Mouse (Mus musculus): ENCODE measurements around the gene Ccnk. TPM values are rescaled to one million over a fixed set of nuclear protein-coding genes. Genes with fewer than 3 reads are reported as not detected.
A peak's percentile ranks its signal among the peaks of the same experiment; 100 is the strongest.

The Ccnk gene
- polyA plus RNA-seq, 1 experiment from 2014 or later: 5.6 TPM

- H3K9ac ChIP-seq (ENCODE audit: low read depth, low read length): no peak overlapping the region
- peaks cover 79% of the 10 kb centered on the region for H3K4me1 ChIP-seq (ENCODE audit: control insufficient read depth, insufficient read depth, low read length)
- no peak overlapping the region for H3K4me2 ChIP-seq
- H3K27me3 ChIP-seq (ENCODE audit: control insufficient read depth, insufficient read depth, low read length): no peaks in the 10 kb centered on the region
- WGBS (ENCODE audit: insufficient replicate concordance): 84% methylated on average over 7 of the region's 7 CpGs
- no peak overlapping the region for H3K4me3 ChIP-seq (ENCODE audit: low read depth, low read length)
- H3K36me3 ChIP-seq (ENCODE audit: control insufficient read depth, insufficient read depth, low read length): no peaks in the 10 kb centered on the region
- H3K9me3 ChIP-seq (replicated peaks; ENCODE audit: control insufficient read depth, low read length): no peaks in the 10 kb centered on the region
- ATAC-seq (replicated peaks; ENCODE audit: insufficient number of reproducible peaks, low FRiP score, low TSS enrichment): no peak
- no peak overlapping the region for H3K27ac ChIP-seq (ENCODE audit: low read depth, low read length)
These were observed 42.3 kb downstream of the Ccnk start for GRCm38 (mm10) chr12:108221712-108222111.

- H3K9me3 ChIP-seq (replicated peaks; ENCODE audit: control insufficient read depth, low read length): no peaks in the 10 kb centered on the region
- H3K27me3 ChIP-seq (ENCODE audit: control insufficient read depth, insufficient read depth, low read length): no peaks in the 10 kb centered on the region
- H3K27ac ChIP-seq (ENCODE audit: low read depth, low read length): peak overlapping the region; percentile 35; the same call in 1 of the 2 replicates
- no peaks in the 10 kb centered on the region for H3K36me3 ChIP-seq (ENCODE audit: control insufficient read depth, insufficient read depth, low read length)
- H3K9ac ChIP-seq (ENCODE audit: low read depth, low read length): peak overlapping the region; percentile 59
- no peak overlapping the region for H3K4me3 ChIP-seq (ENCODE audit: low read depth, low read length)
- H3K4me2 ChIP-seq: no peak overlapping the region
- ATAC-seq (replicated peaks; ENCODE audit: insufficient number of reproducible peaks, low FRiP score, low TSS enrichment): no peak
- H3K4me1 ChIP-seq (ENCODE audit: control insufficient read depth, insufficient read depth, low read length): peaks cover 78% of the 10 kb centered on the region
- WGBS (ENCODE audit: insufficient replicate concordance): 44% methylated on average over 6 of the region's 8 CpGs
These were observed 44.0 kb downstream of the Ccnk start for GRCm38 (mm10) chr12:108223357-108223756.

- Histone ChIP-seq H3K4me2 (no peak overlapping the region), H3K4me1 (ENCODE audit: control insufficient read depth, insufficient read depth, low read length) (peaks cover 69% of the 10 kb centered on the region), H3K36me3 (ENCODE audit: control insufficient read depth, insufficient read depth, low read length) (no peaks in the 10 kb centered on the region), H3K9ac (ENCODE audit: low read depth, low read length) (0 out of 2 replicates have a peak overlapping the region, but pooled peaks have one; percentile 2), H3K27me3 (ENCODE audit: control insufficient read depth, insufficient read depth, low read length) (no peaks in the 10 kb centered on the region), H3K9me3 (replicated peaks; ENCODE audit: control insufficient read depth, low read length) (no peaks in the 10 kb centered on the region), H3K27ac (ENCODE audit: low read depth, low read length) (no peak overlapping the region), H3K4me3 (ENCODE audit: low read depth, low read length) (no peak overlapping the region)
- 59% methylated on average over 7 of the region's 7 CpGs for WGBS (ENCODE audit: insufficient replicate concordance)
- no peak for ATAC-seq (replicated peaks; ENCODE audit: insufficient number of reproducible peaks, low FRiP score, low TSS enrichment)
These were observed 46.4 kb downstream of the Ccnk start for GRCm38 (mm10) chr12:108225781-108226180.

- Histone ChIP-seq H3K9me3 (replicated peaks; ENCODE audit: control insufficient read depth, low read length) (no peaks in the 10 kb centered on the region), H3K27ac (ENCODE audit: low read depth, low read length) (no peak overlapping the region), H3K4me2 (no peak overlapping the region), H3K27me3 (ENCODE audit: control insufficient read depth, insufficient read depth, low read length) (no peaks in the 10 kb centered on the region), H3K36me3 (ENCODE audit: control insufficient read depth, insufficient read depth, low read length) (no peaks in the 10 kb centered on the region), H3K9ac (ENCODE audit: low read depth, low read length) (0 out of 2 replicates have a peak overlapping the region, but pooled peaks have one; percentile 28), H3K4me3 (ENCODE audit: low read depth, low read length) (no peak overlapping the region), H3K4me1 (ENCODE audit: control insufficient read depth, insufficient read depth, low read length) (peaks cover 72% of the 10 kb centered on the region)
- WGBS (ENCODE audit: insufficient replicate concordance): 76% methylated on average over 13 of the region's 13 CpGs
- no peak for ATAC-seq (replicated peaks; ENCODE audit: insufficient number of reproducible peaks, low FRiP score, low TSS enrichment)
These were observed 46.8 kb downstream of the Ccnk start for GRCm38 (mm10) chr12:108226216-108226615.

- no peaks in the 10 kb centered on the region for H3K36me3 ChIP-seq (ENCODE audit: control insufficient read depth, insufficient read depth, low read length)
- WGBS (ENCODE audit: insufficient replicate concordance): 81% methylated on average over 12 of the region's 12 CpGs
- no peak overlapping the region for H3K4me3 ChIP-seq (ENCODE audit: low read depth, low read length)
- H3K27ac ChIP-seq (ENCODE audit: low read depth, low read length): no peak overlapping the region
- H3K9ac ChIP-seq (ENCODE audit: low read depth, low read length): peak overlapping the region; percentile 28; the same call in 1 of the 2 replicates
- H3K9me3 ChIP-seq (replicated peaks; ENCODE audit: control insufficient read depth, low read length): no peaks in the 10 kb centered on the region
- ATAC-seq (replicated peaks; ENCODE audit: insufficient number of reproducible peaks, low FRiP score, low TSS enrichment): no peak
- peaks cover 76% of the 10 kb centered on the region for H3K4me1 ChIP-seq (ENCODE audit: control insufficient read depth, insufficient read depth, low read length)
- H3K27me3 ChIP-seq (ENCODE audit: control insufficient read depth, insufficient read depth, low read length): no peaks in the 10 kb centered on the region
- H3K4me2 ChIP-seq: no peak overlapping the region
These were observed 47.6 kb downstream of the Ccnk start for GRCm38 (mm10) chr12:108226941-108227340.

- no peak for ATAC-seq (replicated peaks; ENCODE audit: insufficient number of reproducible peaks, low FRiP score, low TSS enrichment)
- Histone ChIP-seq H3K27ac (ENCODE audit: low read depth, low read length) (no peak overlapping the region), H3K4me2 (no peak overlapping the region), H3K9ac (ENCODE audit: low read depth, low read length) (no peak overlapping the region), H3K27me3 (ENCODE audit: control insufficient read depth, insufficient read depth, low read length) (no peaks in the 10 kb centered on the region), H3K9me3 (replicated peaks; ENCODE audit: control insufficient read depth, low read length) (no peaks in the 10 kb centered on the region), H3K4me1 (ENCODE audit: control insufficient read depth, insufficient read depth, low read length) (peaks cover 76% of the 10 kb centered on the region), H3K4me3 (ENCODE audit: low read depth, low read length) (no peak overlapping the region), H3K36me3 (ENCODE audit: control insufficient read depth, insufficient read depth, low read length) (no peaks in the 10 kb centered on the region)
- 71% methylated on average over 16 of the region's 16 CpGs for WGBS (ENCODE audit: insufficient replicate concordance)
These were observed 48.1 kb downstream of the Ccnk start for GRCm38 (mm10) chr12:108227527-108227926.

- peaks cover 67% of the 10 kb centered on the region for H3K4me1 ChIP-seq (ENCODE audit: control insufficient read depth, insufficient read depth, low read length)
- H3K9ac ChIP-seq (ENCODE audit: low read depth, low read length): no peak overlapping the region
- WGBS (ENCODE audit: insufficient replicate concordance): 60% methylated on average over 12 of the region's 12 CpGs
- H3K4me2 ChIP-seq: no peak overlapping the region
- no peak for ATAC-seq (replicated peaks; ENCODE audit: insufficient number of reproducible peaks, low FRiP score, low TSS enrichment)
- peak overlapping the region; percentile 31; the same call in 1 of the 2 replicates for H3K27ac ChIP-seq (ENCODE audit: low read depth, low read length)
- H3K36me3 ChIP-seq (ENCODE audit: control insufficient read depth, insufficient read depth, low read length): no peaks in the 10 kb centered on the region
- no peaks in the 10 kb centered on the region for H3K27me3 ChIP-seq (ENCODE audit: control insufficient read depth, insufficient read depth, low read length)
- no peak overlapping the region for H3K4me3 ChIP-seq (ENCODE audit: low read depth, low read length)
- H3K9me3 ChIP-seq (replicated peaks; ENCODE audit: control insufficient read depth, low read length): no peaks in the 10 kb centered on the region
These were observed 50.7 kb downstream of the Ccnk start for GRCm38 (mm10) chr12:108230077-108230476.

- WGBS (ENCODE audit: insufficient replicate concordance): 54% methylated on average over 17 of the region's 18 CpGs
These were observed 51.7 kb downstream of the Ccnk start for GRCm38 (mm10) chr12:108230821-108231794.

More at GRCm38 (mm10) chr12:108230821-108231794, 51.7 kb downstream of the Ccnk start:
- no peaks in the 10 kb centered on the region for H3K9me3 ChIP-seq (replicated peaks; ENCODE audit: control insufficient read depth, low read length)
- no peak overlapping the region for H3K9ac ChIP-seq (ENCODE audit: low read depth, low read length)
- peaks cover 64% of the 10 kb centered on the region for H3K4me1 ChIP-seq (ENCODE audit: control insufficient read depth, insufficient read depth, low read length)
- no peaks in the 10 kb centered on the region for H3K36me3 ChIP-seq (ENCODE audit: control insufficient read depth, insufficient read depth, low read length)
- no peak overlapping the region for H3K4me3 ChIP-seq (ENCODE audit: low read depth, low read length)
- no peak overlapping the region for H3K4me2 ChIP-seq
- H3K27me3 ChIP-seq (ENCODE audit: control insufficient read depth, insufficient read depth, low read length): no peaks in the 10 kb centered on the region
- no peak overlapping the region for H3K27ac ChIP-seq (ENCODE audit: low read depth, low read length)
- no peak for ATAC-seq (replicated peaks; ENCODE audit: insufficient number of reproducible peaks, low FRiP score, low TSS enrichment)
